Mouse (Mus musculus): ENCODE data around the gene Ror2. TPM values are rescaled to one million over a fixed set of nuclear protein-coding genes. Genes with fewer than 3 reads are reported as not detected.
"Not testable (repeated sequence)": the region's sequence is repeated elsewhere in the genome, so short reads cannot be mapped to it uniquely, and the experiment has no call there.

Ror2 gene
- polyA plus RNA-seq, 1 experiment = 0.65 TPM

DNA sequence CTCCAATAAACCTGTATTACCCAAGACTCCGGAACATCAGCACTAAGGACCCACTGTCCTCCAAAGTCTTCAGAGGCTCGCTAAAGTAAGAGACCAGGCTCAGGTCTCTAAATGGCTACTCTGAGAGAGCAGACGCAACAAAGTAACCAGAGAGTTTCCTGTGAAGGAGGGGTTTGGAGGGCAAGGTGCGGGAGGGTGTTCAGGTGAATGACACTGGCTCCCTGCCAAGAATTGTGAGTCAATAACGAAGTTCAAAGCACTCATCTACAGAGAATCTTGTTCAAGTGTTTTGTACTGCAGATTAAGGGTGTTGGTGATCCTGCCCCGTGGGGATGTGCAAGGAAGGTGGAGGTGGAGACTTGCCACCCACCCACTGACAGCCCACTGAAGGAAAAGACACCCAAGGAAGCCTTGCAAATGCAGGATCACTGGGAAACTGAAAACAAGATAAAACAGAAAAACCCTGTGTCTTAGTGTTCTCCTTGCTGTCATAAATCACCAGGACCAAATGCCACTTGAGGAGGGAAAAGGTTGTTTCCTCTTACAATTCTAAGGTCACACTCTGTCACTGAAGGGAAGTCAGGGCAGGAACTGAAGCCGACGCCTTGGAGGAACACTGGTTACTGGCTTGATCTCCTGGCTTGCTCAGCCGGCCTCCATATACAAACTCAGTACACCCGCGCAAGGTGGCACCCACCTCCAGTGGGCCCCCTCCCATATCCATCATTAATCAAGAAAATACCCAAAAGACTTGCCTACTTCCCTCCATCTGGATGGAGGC lies 30.8 kb upstream of the Ror2 start:
- Histone ChIP-seq H3K27me3 (ENCODE audit: control insufficient read depth, insufficient read depth, low read length) (no peaks in the 10 kb centered on the region), H3K36me3 (ENCODE audit: control insufficient read depth, insufficient read depth, low read length) (no peaks in the 10 kb centered on the region), H3K4me1 (replicated peaks; ENCODE audit: control insufficient read depth, insufficient read depth, low read length) (no peaks in the 10 kb centered on the region), H3K4me3 (ENCODE audit: control insufficient read depth, insufficient read depth, low read length) (no peak overlapping the region), H3K27ac (ENCODE audit: control insufficient read depth, insufficient read depth, low read length) (no peak overlapping the region)
- 28% methylated on average over 11 of the region's 11 CpGs for WGBS
- no peak for DNase-seq
- TF ChIP-seq CTCF (IDR thresholded peaks at IDR 0.05; ENCODE audit: borderline replicate concordance, control insufficient read depth, extremely low read depth, insufficient read depth, low read length, poor library complexity) (no peak), POLR2A (IDR thresholded peaks at IDR 0.05; ENCODE audit: control insufficient read depth, extremely low read depth, insufficient read depth, low read length, poor library complexity) (no peak)

DNA sequence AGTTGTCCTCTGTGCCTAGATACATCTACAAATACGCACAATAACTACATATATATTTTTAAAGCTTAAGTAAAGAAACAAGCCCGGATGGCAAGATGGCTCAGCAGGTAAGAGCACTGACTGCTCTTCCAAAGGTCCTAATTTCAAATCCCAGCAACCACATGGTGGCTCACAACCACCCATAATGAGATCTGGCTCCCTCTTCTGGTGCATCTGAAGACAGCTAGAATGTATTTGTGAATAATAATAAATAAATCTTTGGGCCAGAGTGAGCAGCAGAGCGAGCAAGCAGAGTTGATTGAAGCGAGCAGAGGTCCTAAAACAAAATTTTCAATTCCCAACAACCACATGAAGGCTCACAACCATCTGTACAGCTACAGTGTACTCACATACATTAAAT lies 29.8 kb upstream of the Ror2 start:
- H3K27ac ChIP-seq (ENCODE audit: control insufficient read depth, insufficient read depth, low read length); DNase-seq; H3K4me3 ChIP-seq (ENCODE audit: control insufficient read depth, insufficient read depth, low read length); H3K4me1 ChIP-seq (replicated peaks; ENCODE audit: control insufficient read depth, insufficient read depth, low read length); H3K36me3 ChIP-seq (ENCODE audit: control insufficient read depth, insufficient read depth, low read length); H3K27me3 ChIP-seq (ENCODE audit: control insufficient read depth, insufficient read depth, low read length): not testable (repeated sequence)
- 84% methylated on average over 4 of the region's 4 CpGs for WGBS

- H3K4me3 ChIP-seq (ENCODE audit: control insufficient read depth, insufficient read depth, low read length) = no peak overlapping the region
- no peak for DNase-seq
- no peak overlapping the region for H3K27ac ChIP-seq (ENCODE audit: control insufficient read depth, insufficient read depth, low read length)
- WGBS = 85% methylated on average over 5 of the region's 5 CpGs
- no peaks in the 10 kb centered on the region for H3K36me3 ChIP-seq (ENCODE audit: control insufficient read depth, insufficient read depth, low read length)
- H3K4me1 ChIP-seq (replicated peaks; ENCODE audit: control insufficient read depth, insufficient read depth, low read length) = peaks cover 12% of the 10 kb centered on the region
- TF ChIP-seq POLR2A (IDR thresholded peaks at IDR 0.05; ENCODE audit: control insufficient read depth, extremely low read depth, insufficient read depth, low read length, poor library complexity) = no peak
- TF ChIP-seq CTCF (IDR thresholded peaks at IDR 0.05; ENCODE audit: borderline replicate concordance, control insufficient read depth, extremely low read depth, insufficient read depth, low read length, poor library complexity) = no peak
- no peaks in the 10 kb centered on the region for H3K27me3 ChIP-seq (ENCODE audit: control insufficient read depth, insufficient read depth, low read length)
Observed at GRCm38 (mm10) chr13:53310442-53310841, 24.5 kb upstream of the Ror2 start.

- Histone ChIP-seq H3K27me3 (ENCODE audit: control insufficient read depth, insufficient read depth, low read length) (no peaks in the 10 kb centered on the region), H3K27ac (ENCODE audit: control insufficient read depth, insufficient read depth, low read length) (no peak overlapping the region), H3K36me3 (ENCODE audit: control insufficient read depth, insufficient read depth, low read length) (no peaks in the 10 kb centered on the region), H3K4me3 (ENCODE audit: control insufficient read depth, insufficient read depth, low read length) (no peak overlapping the region), H3K4me1 (replicated peaks; ENCODE audit: control insufficient read depth, insufficient read depth, low read length) (peaks cover 15% of the 10 kb centered on the region)
- no peak for TF ChIP-seq CTCF (IDR thresholded peaks at IDR 0.05; ENCODE audit: borderline replicate concordance, control insufficient read depth, extremely low read depth, insufficient read depth, low read length, poor library complexity)
- TF ChIP-seq POLR2A (IDR thresholded peaks at IDR 0.05; ENCODE audit: control insufficient read depth, extremely low read depth, insufficient read depth, low read length, poor library complexity) = no peak
- DNase-seq = peak; percentile 61
- 4% methylated on average over 15 of the region's 15 CpGs for WGBS
Observed at GRCm38 (mm10) chr13:53309661-53310160, 23.8 kb upstream of the Ror2 start.

- 51% methylated on average over 9 of the region's 9 CpGs for WGBS
- Histone ChIP-seq H3K27me3 (ENCODE audit: control insufficient read depth, insufficient read depth, low read length) (no peaks in the 10 kb centered on the region), H3K36me3 (ENCODE audit: control insufficient read depth, insufficient read depth, low read length) (no peaks in the 10 kb centered on the region), H3K4me1 (replicated peaks; ENCODE audit: control insufficient read depth, insufficient read depth, low read length) (peaks cover 16% of the 10 kb centered on the region), H3K4me3 (ENCODE audit: control insufficient read depth, insufficient read depth, low read length) (no peak overlapping the region), H3K27ac (ENCODE audit: control insufficient read depth, insufficient read depth, low read length) (no peak overlapping the region)
- no peak for DNase-seq
- no peak for TF ChIP-seq CTCF (IDR thresholded peaks at IDR 0.05; ENCODE audit: borderline replicate concordance, control insufficient read depth, extremely low read depth, insufficient read depth, low read length, poor library complexity)
- TF ChIP-seq POLR2A (IDR thresholded peaks at IDR 0.05; ENCODE audit: control insufficient read depth, extremely low read depth, insufficient read depth, low read length, poor library complexity) = no peak
Observed at GRCm38 (mm10) chr13:53309148-53309547, 23.2 kb upstream of the Ror2 start.

DNA sequence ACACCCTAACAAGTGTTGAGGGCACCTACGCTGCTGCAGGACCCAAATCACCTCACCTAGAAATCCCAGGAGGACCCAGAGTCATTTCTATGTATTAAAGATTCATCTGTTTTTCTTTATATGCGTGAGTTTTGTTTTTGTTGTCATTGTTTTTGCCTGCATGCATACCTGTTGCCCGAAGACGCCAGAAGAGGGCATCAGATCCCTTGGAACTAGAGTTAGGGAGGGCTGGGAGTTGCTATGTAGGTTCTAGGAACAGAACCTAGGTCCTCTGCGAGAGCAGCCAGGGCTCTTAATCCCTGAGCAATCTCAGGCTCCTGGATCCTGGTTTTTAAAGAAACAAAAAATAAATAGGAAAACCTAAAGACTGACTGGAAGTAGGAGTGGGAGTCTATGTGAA lies 20.9 kb upstream of the Ror2 start:
- H3K27me3 ChIP-seq (ENCODE audit: control insufficient read depth, insufficient read depth, low read length) = no peaks in the 10 kb centered on the region
- no peak for DNase-seq
- H3K4me1 ChIP-seq (replicated peaks; ENCODE audit: control insufficient read depth, insufficient read depth, low read length) = peaks cover 16% of the 10 kb centered on the region
- WGBS = 85% methylated on average over 5 of the region's 5 CpGs
- TF ChIP-seq CTCF (IDR thresholded peaks at IDR 0.05; ENCODE audit: borderline replicate concordance, control insufficient read depth, extremely low read depth, insufficient read depth, low read length, poor library complexity) (no peak), POLR2A (IDR thresholded peaks at IDR 0.05; ENCODE audit: control insufficient read depth, extremely low read depth, insufficient read depth, low read length, poor library complexity) (no peak)
- no peak overlapping the region for H3K4me3 ChIP-seq (ENCODE audit: control insufficient read depth, insufficient read depth, low read length)
- no peak overlapping the region for H3K27ac ChIP-seq (ENCODE audit: control insufficient read depth, insufficient read depth, low read length)
- H3K36me3 ChIP-seq (ENCODE audit: control insufficient read depth, insufficient read depth, low read length) = no peaks in the 10 kb centered on the region

DNA sequence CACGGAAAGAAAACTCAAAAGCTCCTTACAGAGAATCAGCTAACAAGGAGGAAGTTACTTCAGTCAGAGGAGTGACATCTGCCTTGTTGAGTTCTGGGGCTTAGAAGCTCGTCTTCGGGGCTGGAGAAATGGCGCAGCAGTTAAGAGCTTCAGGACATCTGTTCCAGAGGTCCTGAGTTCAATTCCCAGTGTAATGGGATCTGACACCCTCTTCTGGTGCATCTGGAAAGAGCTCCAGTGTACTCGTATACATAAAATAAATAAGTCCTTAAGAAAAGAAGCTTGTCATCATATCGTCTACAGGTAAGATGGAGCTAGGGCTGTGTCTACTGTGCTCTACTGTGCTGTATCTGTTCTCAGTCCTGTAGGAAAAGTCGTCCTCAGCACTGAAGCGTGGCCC lies 19.3 kb upstream of the Ror2 start:
- 76% methylated on average over 8 of the region's 8 CpGs for WGBS
- TF ChIP-seq CTCF (IDR thresholded peaks at IDR 0.05; ENCODE audit: borderline replicate concordance, control insufficient read depth, extremely low read depth, insufficient read depth, low read length, poor library complexity) (no peak), POLR2A (IDR thresholded peaks at IDR 0.05; ENCODE audit: control insufficient read depth, extremely low read depth, insufficient read depth, low read length, poor library complexity) (no peak)
- no peak for DNase-seq
- Histone ChIP-seq H3K36me3 (ENCODE audit: control insufficient read depth, insufficient read depth, low read length) (no peaks in the 10 kb centered on the region), H3K4me3 (ENCODE audit: control insufficient read depth, insufficient read depth, low read length) (no peak overlapping the region), H3K27ac (ENCODE audit: control insufficient read depth, insufficient read depth, low read length) (no peak overlapping the region), H3K4me1 (replicated peaks; ENCODE audit: control insufficient read depth, insufficient read depth, low read length) (peaks cover 16% of the 10 kb centered on the region), H3K27me3 (ENCODE audit: control insufficient read depth, insufficient read depth, low read length) (no peaks in the 10 kb centered on the region)

All from thymus, adult 2 months (tissue).